Mouse (Mus musculus) granulocyte monocyte progenitor cell, adult 5-6 weeks (primary cell): ENCODE data around the gene Itln1. TPM values are rescaled to one million over a fixed set of nuclear protein-coding genes. Genes with fewer than 3 reads are reported as not detected.

Experiments used
- ATAC-seq: replicated peaks from 2 replicates; pipeline ENCODE4 v1.8.0; 2016; ENCODE audit warnings: mild to moderate bottlenecking, moderate TSS enrichment, inconsistent platforms; ENCODE audit not compliant: poor library complexity, severe bottlenecking
- total RNA-seq, 2 experiments: library from RNA; stranded (forward) in 1 of 2; stranded (reverse) in 1 of 2; fragments of 200-712, 200-1000 nt in 1 of 2; fragments of >200 nt in 1 of 2; fragmentation: Nextera tagmentation in 1 of 2; gene quantifications; 2 replicates each; pipeline ENCODE4 v1.2.3; 2014 to 2017

Itln1 gene
- total RNA-seq, 2 experiments from 2014 or later = not detected

GRCm38 (mm10) chr1:171470371-171470871 is 64.7 kb downstream of the Itln1 start:
- ATAC-seq = peak; percentile 41

GRCm38 (mm10) chr1:171469678-171470077 is 65.4 kb downstream of the Itln1 start:
- ATAC-seq = no peak

Other genes with a start within 250 kb of the Itln1 start
- gene Usp21, start 247.3 kb downstream of the Itln1 start, total RNA-seq (2014; fragmentation: Nextera tagmentation) = 34.7 and 37.6 TPM in 2 replicates
- 20.0 and 22.8 TPM in 2 replicates for gene Usp21, start 247.3 kb downstream of the Itln1 start, total RNA-seq (2017)
- gene Ufc1, start 240.3 kb downstream of the Itln1 start, total RNA-seq (2014; fragmentation: Nextera tagmentation) = 142 and 143 TPM in 2 replicates
- gene Ufc1, start 240.3 kb downstream of the Itln1 start, total RNA-seq (2017) = 108 and 113 TPM in 2 replicates
- 16.4 and 17.1 TPM in 2 replicates for gene Dedd, start 206.1 kb downstream of the Itln1 start, total RNA-seq (2014; fragmentation: Nextera tagmentation)
- gene Dedd, start 206.1 kb downstream of the Itln1 start, total RNA-seq (2017) = 12.9 and 16.8 TPM in 2 replicates
- 28.1 and 30.3 TPM in 2 replicates for gene Nit1, start 189.6 kb downstream of the Itln1 start, total RNA-seq (2014; fragmentation: Nextera tagmentation)
- 24.6 and 33.8 TPM in 2 replicates for gene Nit1, start 189.6 kb downstream of the Itln1 start, total RNA-seq (2017)
- gene Pfdn2, start 189.6 kb downstream of the Itln1 start, total RNA-seq (2014; fragmentation: Nextera tagmentation) = 35.6 and 62.6 TPM in 2 replicates
- gene Pfdn2, start 189.6 kb downstream of the Itln1 start, total RNA-seq (2017) = 15.2 and 28.0 TPM in 2 replicates
- not detected in 2 replicates for gene Klhdc9, start 174.5 kb downstream of the Itln1 start, total RNA-seq (2014; fragmentation: Nextera tagmentation)
- gene Klhdc9, start 174.5 kb downstream of the Itln1 start, total RNA-seq (2017) = 0.52 and 0.77 TPM in 2 replicates
- 1.5 and 2.4 TPM in 2 replicates for gene Nectin4, start 165.2 kb downstream of the Itln1 start, total RNA-seq (2014; fragmentation: Nextera tagmentation)
- 0.99 and 1.6 TPM in 2 replicates for gene Nectin4, start 165.2 kb downstream of the Itln1 start, total RNA-seq (2017)
- 47.2 and 53.5 TPM in 2 replicates for gene Arhgap30, start 146.3 kb downstream of the Itln1 start, total RNA-seq (2014; fragmentation: Nextera tagmentation)
- 63.0 and 67.1 TPM in 2 replicates for gene Arhgap30, start 146.3 kb downstream of the Itln1 start, total RNA-seq (2017)
- gene Usf1, start 124.0 kb downstream of the Itln1 start, total RNA-seq (2014; fragmentation: Nextera tagmentation) = 51.3 and 64.2 TPM in 2 replicates
- gene Usf1, start 124.0 kb downstream of the Itln1 start, total RNA-seq (2017) = 71.0 and 71.5 TPM in 2 replicates
- 10.1 and 14.9 TPM in 2 replicates for gene Tstd1, start 116.4 kb downstream of the Itln1 start, total RNA-seq (2014; fragmentation: Nextera tagmentation)
- 3.7 TPM in 1 of 2 replicates, not detected in the other for gene Tstd1, start 116.4 kb downstream of the Itln1 start, total RNA-seq (2017)
- not detected in 2 replicates for gene F11r, start 97.8 kb downstream of the Itln1 start, total RNA-seq (2014; fragmentation: Nextera tagmentation)
- gene F11r, start 97.8 kb downstream of the Itln1 start, total RNA-seq (2017) = 5.8 TPM in 1 of 2 replicates, not detected in the other
- gene Alyref2, start 31.8 kb downstream of the Itln1 start, total RNA-seq (2014; fragmentation: Nextera tagmentation) = 3.2 and 4.7 TPM in 2 replicates
- gene Alyref2, start 31.8 kb downstream of the Itln1 start, total RNA-seq (2017) = 6.4 and 13.2 TPM in 2 replicates
- gene Cd244a, start 23.9 kb upstream of the Itln1 start, total RNA-seq (2014; fragmentation: Nextera tagmentation) = 5.5 and 6.7 TPM in 2 replicates
- 5.6 and 7.9 TPM in 2 replicates for gene Cd244a, start 23.9 kb upstream of the Itln1 start, total RNA-seq (2017)
- 19.8 and 22.0 TPM in 2 replicates for gene Ly9, start 72.1 kb upstream of the Itln1 start, total RNA-seq (2014; fragmentation: Nextera tagmentation)
- 22.3 and 29.9 TPM in 2 replicates for gene Ly9, start 72.1 kb upstream of the Itln1 start, total RNA-seq (2017)
- 0.64 TPM in 1 of 2 replicates, not detected in the other for gene Slamf7, start 117.7 kb upstream of the Itln1 start, total RNA-seq (2014; fragmentation: Nextera tagmentation)
- 0.69 TPM in 1 of 2 replicates, not detected in the other for gene Slamf7, start 117.7 kb upstream of the Itln1 start, total RNA-seq (2017)
- 167 and 179 TPM in 2 replicates for gene Cd48, start 146.7 kb upstream of the Itln1 start, total RNA-seq (2014; fragmentation: Nextera tagmentation)
- gene Cd48, start 146.7 kb upstream of the Itln1 start, total RNA-seq (2017) = 138 and 170 TPM in 2 replicates
- gene Slamf1, start 231.8 kb upstream of the Itln1 start, total RNA-seq (2014; fragmentation: Nextera tagmentation) = not detected in 2 replicates
- gene Slamf1, start 231.8 kb upstream of the Itln1 start, total RNA-seq (2017) = 0.04 TPM in 1 of 2 replicates, not detected in the other